Comparison of ENCODE assay signal across 34 mouse cellular contexts in the genomic region with DNA sequence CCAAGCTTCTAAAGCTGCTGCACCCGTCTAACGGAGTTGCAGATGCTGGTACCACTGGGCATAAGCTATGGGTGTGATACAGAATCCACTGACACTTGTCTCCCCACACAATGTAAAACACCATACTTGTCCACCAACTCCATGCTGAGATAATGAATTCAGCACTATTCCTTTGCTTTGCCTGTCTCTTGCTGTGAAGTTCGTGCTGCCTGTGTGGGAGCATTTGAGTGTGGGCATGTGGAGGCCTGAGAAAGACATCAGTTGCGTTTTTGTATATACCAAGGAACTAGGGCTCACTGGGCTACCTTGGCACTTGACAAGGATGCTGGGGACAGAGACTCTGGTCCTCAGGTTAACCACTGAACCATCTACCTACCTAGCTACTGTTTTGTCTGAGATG. TPM values are rescaled to one million over a fixed set of nuclear protein-coding genes. Genes with fewer than 3 reads are reported as not detected.
DNase-seq lines count a peak whose midpoint lies in the region; ATAC-seq and TF ChIP-seq lines count a peak whose summit lies in the region.
"Had no signal": no experiment of that assay in that cellular context is flagged by ENCODE, and none has a peak within 500 bp of the region (broad histone marks: within the 10 kb centered on the region; RNA-seq: fewer than 3 reads in every experiment).

No protein-coding gene starts in this region.

- intact Hi-C loops in left cerebral cortex, adult 2 months (cut with DNase I) = no loop called here

- DNase-seq in frontal cortex, postnatal 10 days (ENCODE audit: low spot score in 2 of 2) = no peak
- no peak for DNase-seq in left cerebral cortex, adult 2 months (ENCODE audit: extremely low spot score in 1 of 2, low spot score in 2 of 2)
- no peak for DNase-seq in left cerebral cortex, adult 8-10 months (ENCODE audit: low spot score in 2 of 2)
- DNase-seq in right cerebral cortex, adult 18-20 months = peak; percentile 55
- no peak for DNase-seq in right cerebral cortex, postnatal 4 days
- DNase-seq in telencephalon, adult 2 months (ENCODE audit: low read depth, low spot score) = peak; percentile 44
- DNase-seq: adrenal gland, adult 2 months; adrenal gland, postnatal 14 days; cerebellum, adult 18-20 months; cerebellum, adult 9-10 months; cerebellum, postnatal 14 days; gastrocnemius, adult 2 months; gastrocnemius, postnatal 14 days; heart, adult 11 months had no signal

- no peak for TF ChIP-seq CTCF in left cerebral cortex, adult 2 months (IDR thresholded peaks at IDR 0.05)

- no peak overlapping the region for H3K4me3 ChIP-seq in left cerebral cortex, adult 2 months
- no peak overlapping the region for H3K4me3 ChIP-seq in midbrain, embryonic 15.5 days
- H3K4me3 ChIP-seq: forebrain, embryonic 10.5 days; forebrain, embryonic 13.5 days; gastrocnemius, adult 2 months; hindbrain, embryonic 12.5 days; hindbrain, embryonic 15.5 days had no signal

- 93% methylated on average over 4 of the region's 4 CpGs for WGBS in midbrain, embryonic 15.5 days

- H3K9me3 ChIP-seq in midbrain, embryonic 15.5 days = no peaks in the 10 kb centered on the region
- H3K9me3 ChIP-seq: forebrain, embryonic 10.5 days; forebrain, embryonic 13.5 days; G1E; hindbrain, embryonic 12.5 days; hindbrain, embryonic 15.5 days had no signal

- H3K36me3 ChIP-seq in midbrain, embryonic 15.5 days (replicated peaks) = peaks cover 83% of the 10 kb centered on the region

- H3K4me2 ChIP-seq in midbrain, embryonic 15.5 days = no peak overlapping the region
- H3K4me2 ChIP-seq: forebrain, embryonic 13.5 days; heart, embryonic 11.5 days; hindbrain, embryonic 12.5 days; hindbrain, embryonic 15.5 days had no signal

- no peaks in the 10 kb centered on the region for H3K27me3 ChIP-seq in midbrain, embryonic 15.5 days (replicated peaks)
- H3K27me3 ChIP-seq: forebrain, embryonic 13.5 days; hindbrain, embryonic 12.5 days; hindbrain, embryonic 15.5 days; Patski had no signal

- ATAC-seq in frontal cortex, adult (ENCODE audit: low TSS enrichment) = peak; percentile 90
- no peak for ATAC-seq in midbrain, embryonic 15.5 days (replicated peaks)
- ATAC-seq: forebrain, embryonic 13.5 days; forebrain, embryonic 16.5 days; Patski had no signal

- H3K27ac ChIP-seq in left cerebral cortex, adult 2 months = peak overlapping the region; percentile 33; the same call in 1 of the 2 replicates
- no peak overlapping the region for H3K27ac ChIP-seq in midbrain, embryonic 15.5 days
- H3K27ac ChIP-seq: forebrain, embryonic 10.5 days; forebrain, embryonic 13.5 days; gastrocnemius, adult 2 months; hindbrain, embryonic 12.5 days; hindbrain, embryonic 15.5 days had no signal

- H3K9ac ChIP-seq in midbrain, embryonic 15.5 days = no peak overlapping the region
- H3K9ac ChIP-seq: forebrain, embryonic 13.5 days; hindbrain, embryonic 12.5 days; hindbrain, embryonic 15.5 days had no signal

- H3K4me1 ChIP-seq in midbrain, embryonic 15.5 days = no peaks in the 10 kb centered on the region
- H3K4me1 ChIP-seq: forebrain, embryonic 10.5 days; forebrain, embryonic 13.5 days; hindbrain, embryonic 12.5 days; hindbrain, embryonic 15.5 days had no signal

RNA-seq across cellular contexts. Expression of a gene that starts 12.0 kb away (rescaled TPM):
- total RNA-seq in left cerebral cortex, adult 2 months (2021) = 1 to 10 TPM; 7.2 to 7.7 TPM
- 1 to 10 TPM; 5.6 to 7.2 (median 6.4) TPM for total RNA-seq in left cerebral cortex, adult 8-10 months (2022)
- polyA plus RNA-seq in midbrain, embryonic 15.5 days (2015; fragmentation: Nextera tagmentation; extraction: Ambion mirVana) = 5.5 and 5.9 TPM in 2 replicates

RNA-seq across cellular contexts. Expression of a gene that starts 23.6 kb away (rescaled TPM):
- total RNA-seq in left cerebral cortex, adult 2 months (2021) = 100 to 1,000 TPM; 137 to 139 TPM
- total RNA-seq in left cerebral cortex, adult 8-10 months (2022) = 100 to 1,000 TPM; 145 to 171 (median 154) TPM
- polyA plus RNA-seq in midbrain, embryonic 15.5 days (2015; fragmentation: Nextera tagmentation; extraction: Ambion mirVana) = 129 and 135 TPM in 2 replicates

RNA-seq across cellular contexts. Expression of a gene that starts 36.5 kb away (rescaled TPM):
- not detected for total RNA-seq in left cerebral cortex, adult 2 months (2021)
- total RNA-seq in left cerebral cortex, adult 8-10 months (2022) = not detected
- 1.2 TPM in 1 of 2 replicates, not detected in the other for polyA plus RNA-seq in midbrain, embryonic 15.5 days (2015; fragmentation: Nextera tagmentation; extraction: Ambion mirVana)
- total RNA-seq: G1E; gastrocnemius, adult 2 months; heart, postnatal 25 days; hematopoietic stem cell, adult 5-6 weeks had no signal
- polyA plus RNA-seq: forebrain, embryonic 10.5 days; forebrain, embryonic 13.5 days; forebrain, embryonic 16.5 days; frontal cortex, adult 2 months; G1E; hindbrain, embryonic 12.5 days; Patski had no signal

RNA-seq across cellular contexts. Expression of a gene that starts 36.9 kb away (rescaled TPM):
- 10 to 100 TPM; 92.7 to 98.3 TPM for total RNA-seq in left cerebral cortex, adult 2 months (2021)
- 10 to 100 TPM; 74.8 to 89.4 (median 84.1) TPM for total RNA-seq in left cerebral cortex, adult 8-10 months (2022)
- polyA plus RNA-seq in midbrain, embryonic 15.5 days (2015; fragmentation: Nextera tagmentation; extraction: Ambion mirVana) = 67.2 and 69.1 TPM in 2 replicates

RNA-seq across cellular contexts. Expression of a gene that starts 40.0 kb away (rescaled TPM):
- not detected for total RNA-seq in left cerebral cortex, adult 2 months (2021)
- total RNA-seq in left cerebral cortex, adult 8-10 months (2022) = not detected
- polyA plus RNA-seq in midbrain, embryonic 15.5 days (2015; fragmentation: Nextera tagmentation; extraction: Ambion mirVana) = not detected in 2 replicates
- total RNA-seq: G1E; gastrocnemius, adult 2 months; gastrocnemius, postnatal 14 days; gastrocnemius, postnatal 4 days; heart, adult 8-10 months; heart, postnatal 25 days; hematopoietic stem cell, adult 5-6 weeks had no signal
- polyA plus RNA-seq: brain, embryonic 14.5 days; embryonic facial prominence, embryonic 11.5 days; embryonic facial prominence, embryonic 14.5 days; forebrain, embryonic 10.5 days; forebrain, embryonic 13.5 days; forebrain, embryonic 16.5 days; frontal cortex, adult 2 months; G1E; heart, embryonic 11.5 days; heart, embryonic 14.5 days; heart, postnatal 0 days; hindbrain, embryonic 12.5 days; hindbrain, embryonic 15.5 days; Patski had no signal

Comparison
In these comparisons a context has a peak if more than half of its experiments do, and no peak if none do; other contexts are left out.
1. DNase-seq: peak in right cerebral cortex, adult 18-20 months (single experiment) and telencephalon, adult 2 months (single experiment); none in frontal cortex, postnatal 10 days (0 of 2), left cerebral cortex, adult 2 months (0 of 2), left cerebral cortex, adult 8-10 months (0 of 2) and right cerebral cortex, postnatal 4 days (single experiment).